Mouse (Mus musculus) midbrain, embryonic 15.5 days (tissue): ENCODE measurements around the gene Gpc6. TPM values are rescaled to one million over a fixed set of nuclear protein-coding genes. Genes with fewer than 3 reads are reported as not detected.

Source experiments
- ATAC-seq: fragments of 200-750 bp; cut with Nextera tagmentation; replicated peaks from 2 replicates; pipeline ENCODE4 v1.8.0; 2017; ENCODE audit warnings: moderate TSS enrichment
- H3K27ac ChIP-seq: fragments of 300-500 bp; sonication (generic); 2 replicates; pipeline ENCODE4 v1.5.1; 2015; ENCODE audit warnings: mild to moderate bottlenecking, inconsistent platforms
- H3K27me3 ChIP-seq: fragments of 300-500 bp; sonication (generic); replicated peaks from 2 replicates; pipeline ENCODE4 v1.6.1; 2015; ENCODE audit warnings: inconsistent platforms
- H3K36me3 ChIP-seq: fragments of 300-500 bp; sonication (generic); replicated peaks from 2 replicates; pipeline ENCODE4 v1.6.1; 2015; ENCODE audit warnings: inconsistent platforms
- H3K4me1 ChIP-seq: fragments of 300-500 bp; sonication (generic); 2 replicates; pipeline ENCODE4 v1.6.1; 2015; ENCODE audit warnings: inconsistent platforms
- H3K4me2 ChIP-seq: fragments of 300-500 bp; sonication (generic); 2 replicates; pipeline ENCODE4 v1.6.1; 2015; ENCODE audit warnings: inconsistent platforms, mild to moderate bottlenecking, moderate library complexity
- H3K4me3 ChIP-seq: fragments of 300-500 bp; sonication (generic); 2 replicates; pipeline ENCODE4 v1.5.1; 2015; ENCODE audit warnings: mild to moderate bottlenecking, inconsistent platforms
- H3K9ac ChIP-seq: fragments of 300-500 bp; sonication (generic); 2 replicates; pipeline ENCODE4 v1.6.1; 2015; ENCODE audit warnings: mild to moderate bottlenecking, inconsistent platforms
- H3K9me3 ChIP-seq: fragments of 300-500 bp; sonication (generic); 2 replicates; pipeline ENCODE4 v1.6.1; 2016; ENCODE audit warnings: inconsistent platforms
- WGBS: fragments of 180-500 bp; shearing (Covaris S2); methylation state at CpG from one replicate; pipeline ENCODE4 v1.1.7; 2015; ENCODE audit warnings: mixed read lengths; 5-methylcytosine and 5-hydroxymethylcytosine counted together
- polyA plus RNA-seq: library from polyadenylated mRNA; unstranded; fragments of >200 nt; fragmentation: Nextera tagmentation; extraction: Ambion mirVana; gene quantifications from 2 replicates; pipeline ENCODE4 v1.2.1, GENCODE M21; 2015

The Gpc6 gene
- polyA plus RNA-seq, 1 experiment from 2014 or later: 21.1 TPM

GRCm38 (mm10) chr14:117022180-117022799, 97.2 kb downstream of the Gpc6 start:
- whole genome bisulfite sequencing: 75% methylated on average over 5 of the region's 5 CpGs
- no peak for ATAC-seq

GRCm38 (mm10) chr14:117034146-117034545, 109.0 kb downstream of the Gpc6 start:
- H3K9ac ChIP-seq: no peak overlapping the region
- H3K4me3 ChIP-seq: no peak overlapping the region
- H3K27ac ChIP-seq: no peak overlapping the region
- 59% methylated on average over 4 of the region's 4 CpGs for WGBS
- no peaks in the 10 kb centered on the region for H3K4me1 ChIP-seq
- H3K9me3 ChIP-seq: no peaks in the 10 kb centered on the region
- H3K4me2 ChIP-seq: no peak overlapping the region
- H3K27me3 ChIP-seq: no peaks in the 10 kb centered on the region
- no peak for ATAC-seq
- no peaks in the 10 kb centered on the region for H3K36me3 ChIP-seq

More at GRCm38 (mm10) chr14:117022180-117022799, 97.2 kb downstream of the Gpc6 start:
- H3K4me3 ChIP-seq: no peak overlapping the region
- no peak overlapping the region for H3K27ac ChIP-seq
- H3K4me2 ChIP-seq: no peak overlapping the region
- no peak overlapping the region for H3K9ac ChIP-seq
- no peaks in the 10 kb centered on the region for H3K27me3 ChIP-seq
- no peaks in the 10 kb centered on the region for H3K9me3 ChIP-seq
- no peaks in the 10 kb centered on the region for H3K36me3 ChIP-seq
- H3K4me1 ChIP-seq: peaks cover 9% of the 10 kb centered on the region; the same call in 1 of the 2 replicates

GRCm38 (mm10) chr14:117041017-117041416, 115.9 kb downstream of the Gpc6 start:
- H3K27me3 ChIP-seq: no peaks in the 10 kb centered on the region
- no peak for ATAC-seq
- H3K9ac ChIP-seq: no peak overlapping the region
- no peak overlapping the region for H3K4me3 ChIP-seq
- H3K36me3 ChIP-seq: no peaks in the 10 kb centered on the region
- H3K4me2 ChIP-seq: no peak overlapping the region
- H3K9me3 ChIP-seq: no peaks in the 10 kb centered on the region
- no peak overlapping the region for H3K27ac ChIP-seq
- 44% methylated on average over 5 of the region's 5 CpGs for WGBS
- no peaks in the 10 kb centered on the region for H3K4me1 ChIP-seq

GRCm38 (mm10) chr14:117048951-117049350, 123.8 kb downstream of the Gpc6 start:
- 80% methylated on average over 2 of the region's 2 CpGs for WGBS
- ATAC-seq: no peak
- no peak overlapping the region for H3K4me3 ChIP-seq
- no peak overlapping the region for H3K9ac ChIP-seq
- no peaks in the 10 kb centered on the region for H3K36me3 ChIP-seq
- H3K9me3 ChIP-seq: no peaks in the 10 kb centered on the region
- H3K27me3 ChIP-seq: no peaks in the 10 kb centered on the region
- no peak overlapping the region for H3K4me2 ChIP-seq
- no peak overlapping the region for H3K27ac ChIP-seq
- H3K4me1 ChIP-seq: peaks cover 5% of the 10 kb centered on the region; the same call in 1 of the 2 replicates

GRCm38 (mm10) chr14:117050877-117051276, 125.8 kb downstream of the Gpc6 start:
- no peak overlapping the region for H3K9ac ChIP-seq
- H3K36me3 ChIP-seq: no peaks in the 10 kb centered on the region
- H3K4me2 ChIP-seq: no peak overlapping the region
- no peak for ATAC-seq
- H3K27me3 ChIP-seq: no peaks in the 10 kb centered on the region
- H3K27ac ChIP-seq: no peak overlapping the region
- no peaks in the 10 kb centered on the region for H3K9me3 ChIP-seq
- H3K4me3 ChIP-seq: no peak overlapping the region
- peaks cover 5% of the 10 kb centered on the region; the same call in 1 of the 2 replicates for H3K4me1 ChIP-seq
- WGBS: 47% methylated on average over 8 of the region's 8 CpGs

- Histone ChIP-seq H3K4me1 (peaks cover 5% of the 10 kb centered on the region; the same call in 1 of the 2 replicates), H3K27me3 (no peaks in the 10 kb centered on the region), H3K27ac (no peak overlapping the region), H3K9me3 (no peaks in the 10 kb centered on the region), H3K9ac (no peak overlapping the region), H3K36me3 (no peaks in the 10 kb centered on the region), H3K4me3 (no peak overlapping the region), H3K4me2 (no peak overlapping the region)
- 59% methylated on average over 6 of the region's 6 CpGs for WGBS
- no peak for ATAC-seq
Observed at GRCm38 (mm10) chr14:117053361-117053760, 128.2 kb downstream of the Gpc6 start.

- 70% methylated on average over 2 of the region's 2 CpGs for whole genome bisulfite sequencing
Observed at GRCm38 (mm10) chr14:117055134-117055533, 130.0 kb downstream of the Gpc6 start.

GRCm38 (mm10) chr14:117061078-117061477, 136.0 kb downstream of the Gpc6 start:
- Histone ChIP-seq H3K4me3 (no peak overlapping the region), H3K4me1 (peaks cover 5% of the 10 kb centered on the region; the same call in 1 of the 2 replicates), H3K9ac (no peak overlapping the region), H3K9me3 (no peaks in the 10 kb centered on the region), H3K27me3 (no peaks in the 10 kb centered on the region), H3K4me2 (no peak overlapping the region), H3K27ac (no peak overlapping the region), H3K36me3 (no peaks in the 10 kb centered on the region)
- WGBS: 19% methylated on average over 2 of the region's 2 CpGs
- no peak; the same call in 1 of the 2 replicates for ATAC-seq

More at GRCm38 (mm10) chr14:117055134-117055533, 130.0 kb downstream of the Gpc6 start:
- H3K4me3 ChIP-seq: no peak overlapping the region
- peaks cover 10% of the 10 kb centered on the region; the same call in 1 of the 2 replicates for H3K4me1 ChIP-seq
- ATAC-seq: no peak
- H3K4me2 ChIP-seq: no peak overlapping the region
- H3K27ac ChIP-seq: no peak overlapping the region
- no peaks in the 10 kb centered on the region for H3K27me3 ChIP-seq
- no peak overlapping the region for H3K9ac ChIP-seq
- H3K9me3 ChIP-seq: no peaks in the 10 kb centered on the region
- H3K36me3 ChIP-seq: no peaks in the 10 kb centered on the region

GRCm38 (mm10) chr14:117061527-117061926, 136.4 kb downstream of the Gpc6 start:
- Histone ChIP-seq H3K36me3 (no peaks in the 10 kb centered on the region), H3K4me3 (no peak overlapping the region), H3K4me2 (no peak overlapping the region), H3K4me1 (peaks cover 5% of the 10 kb centered on the region; the same call in 1 of the 2 replicates), H3K27ac (no peak overlapping the region), H3K9me3 (no peaks in the 10 kb centered on the region), H3K9ac (no peak overlapping the region), H3K27me3 (no peaks in the 10 kb centered on the region)
- no peak for ATAC-seq
- 46% methylated on average over 2 of the region's 2 CpGs for WGBS

- H3K9me3 ChIP-seq: no peaks in the 10 kb centered on the region
- peak; percentile 76; the same call in 1 of the 2 replicates for ATAC-seq
- no peak overlapping the region for H3K9ac ChIP-seq
- H3K27ac ChIP-seq: no peak overlapping the region
- H3K4me1 ChIP-seq: no peaks in the 10 kb centered on the region
- H3K4me3 ChIP-seq: no peak overlapping the region
- H3K27me3 ChIP-seq: no peaks in the 10 kb centered on the region
- H3K4me2 ChIP-seq: no peak overlapping the region
- WGBS: 30% methylated on average over 5 of the region's 5 CpGs
- no peaks in the 10 kb centered on the region for H3K36me3 ChIP-seq
Observed at GRCm38 (mm10) chr14:117068179-117068578, 143.1 kb downstream of the Gpc6 start.

- no peaks in the 10 kb centered on the region for H3K27me3 ChIP-seq
- no peaks in the 10 kb centered on the region for H3K9me3 ChIP-seq
- no peaks in the 10 kb centered on the region for H3K4me1 ChIP-seq
- WGBS: 88% methylated on average over 4 of the region's 4 CpGs
- no peaks in the 10 kb centered on the region for H3K36me3 ChIP-seq
- no peak overlapping the region for H3K27ac ChIP-seq
- no peak overlapping the region for H3K9ac ChIP-seq
- H3K4me3 ChIP-seq: no peak overlapping the region
- no peak overlapping the region for H3K4me2 ChIP-seq
- ATAC-seq: no peak
Observed at GRCm38 (mm10) chr14:117070470-117071085, 145.5 kb downstream of the Gpc6 start.

- Histone ChIP-seq H3K4me2 (no peak overlapping the region), H3K27me3 (no peaks in the 10 kb centered on the region), H3K27ac (no peak overlapping the region), H3K9me3 (no peaks in the 10 kb centered on the region), H3K4me3 (no peak overlapping the region), H3K9ac (no peak overlapping the region), H3K4me1 (no peaks in the 10 kb centered on the region), H3K36me3 (no peaks in the 10 kb centered on the region)
- ATAC-seq: no peak
- WGBS: 92% methylated on average over 4 of the region's 4 CpGs
Observed at GRCm38 (mm10) chr14:117093586-117093985, 168.5 kb downstream of the Gpc6 start.

- no peaks in the 10 kb centered on the region for H3K27me3 ChIP-seq
- ATAC-seq: no peak
- H3K4me3 ChIP-seq: no peak overlapping the region
- no peak overlapping the region for H3K4me2 ChIP-seq
- no peaks in the 10 kb centered on the region for H3K9me3 ChIP-seq
- WGBS: 90% methylated on average over 4 of the region's 4 CpGs
- H3K9ac ChIP-seq: no peak overlapping the region
- no peaks in the 10 kb centered on the region for H3K36me3 ChIP-seq
- no peak overlapping the region for H3K27ac ChIP-seq
- no peaks in the 10 kb centered on the region for H3K4me1 ChIP-seq
Observed at GRCm38 (mm10) chr14:117106900-117107299, 181.8 kb downstream of the Gpc6 start.
